Mouse (Mus musculus) hindbrain, embryonic 12.5 days (tissue): ENCODE data around the gene Yaf2. TPM values are rescaled to one million over a fixed set of nuclear protein-coding genes. Genes with fewer than 3 reads are reported as not detected.
"Not testable (repeated sequence)": the region's sequence is repeated elsewhere in the genome, so short reads cannot be mapped to it uniquely, and the experiment has no call there.

Experiments used
- ATAC-seq: fragments of 200-750 bp; cut with Nextera tagmentation; 2 replicates; pipeline ENCODE4 v1.8.0; 2017; ENCODE audit warnings: moderate TSS enrichment; ENCODE audit not compliant: low FRiP score
- H3K27ac ChIP-seq: fragments of 300-500 bp; sonication (generic); 2 replicates; pipeline ENCODE4 v1.5.1; 2016; ENCODE audit warnings: mild to moderate bottlenecking
- H3K27me3 ChIP-seq: fragments of 300-500 bp; sonication (generic); 2 replicates; pipeline ENCODE4 v1.6.1; 2016; ENCODE audit warnings: mild to moderate bottlenecking
- H3K36me3 ChIP-seq: fragments of 300-500 bp; sonication (generic); 2 replicates; pipeline ENCODE4 v1.6.1; 2016; ENCODE audit warnings: mild to moderate bottlenecking
- H3K4me1 ChIP-seq: fragments of 300-500 bp; sonication (generic); 2 replicates; pipeline ENCODE4 v1.6.1; 2016
- H3K4me2 ChIP-seq: fragments of 300-500 bp; sonication (generic); replicated peaks from 2 replicates; pipeline ENCODE4 v1.6.1; 2016; ENCODE audit warnings: mild to moderate bottlenecking
- H3K4me3 ChIP-seq: fragments of 300-500 bp; sonication (generic); 2 replicates; pipeline ENCODE4 v1.5.1; 2016; ENCODE audit warnings: mild to moderate bottlenecking
- H3K9ac ChIP-seq: fragments of 300-500 bp; sonication (generic); 2 replicates; pipeline ENCODE4 v1.6.1; 2016; ENCODE audit warnings: mild to moderate bottlenecking, moderate library complexity
- H3K9me3 ChIP-seq: fragments of 300-500 bp; sonication (generic); replicated peaks from 2 replicates; pipeline ENCODE4 v1.6.1; 2016; ENCODE audit warnings: mild to moderate bottlenecking
- WGBS: fragments of 180-500 bp; shearing (Covaris S2); methylation state at CpG from one replicate; pipeline ENCODE4 v1.1.7; 2016; 5-methylcytosine and 5-hydroxymethylcytosine counted together
- polyA plus RNA-seq: library from polyadenylated mRNA; unstranded; fragments of >200 nt; fragmentation: Nextera tagmentation; extraction: Ambion mirVana; gene quantifications from 2 replicates; pipeline ENCODE4 v1.2.1, GENCODE M21; 2016

Gene Yaf2
- polyA plus RNA-seq, 1 experiment from 2014 or later = 98.1 TPM

- H3K27ac ChIP-seq = no peak overlapping the region
- peaks cover 8% of the 10 kb centered on the region for H3K4me1 ChIP-seq
- H3K4me3 ChIP-seq = no peak overlapping the region
- 69% methylated on average over 2 of the region's 2 CpGs for WGBS
- H3K9ac ChIP-seq = no peak overlapping the region
- ATAC-seq = no peak
- no peaks in the 10 kb centered on the region for H3K9me3 ChIP-seq
- no peaks in the 10 kb centered on the region for H3K27me3 ChIP-seq
- H3K4me2 ChIP-seq = no peak overlapping the region
- H3K36me3 ChIP-seq = peaks cover 10% of the 10 kb centered on the region; the same call in 1 of the 2 replicates
Observed at GRCm38 (mm10) chr15:93265728-93266127, 71.0 kb downstream of the Yaf2 start.

GRCm38 (mm10) chr15:93265231-93265630 is 71.5 kb downstream of the Yaf2 start:
- Histone ChIP-seq H3K36me3 (peaks cover 10% of the 10 kb centered on the region; the same call in 1 of the 2 replicates), H3K27me3 (no peaks in the 10 kb centered on the region), H3K4me1 (peaks cover 8% of the 10 kb centered on the region), H3K27ac (no peak overlapping the region), H3K4me3 (no peak overlapping the region), H3K9ac (no peak overlapping the region), H3K4me2 (no peak overlapping the region), H3K9me3 (no peaks in the 10 kb centered on the region)
- no peak for ATAC-seq
- WGBS = 82% methylated on average over 3 of the region's 3 CpGs

GRCm38 (mm10) chr15:93264221-93264620 is 72.5 kb downstream of the Yaf2 start:
- Histone ChIP-seq H3K4me2 (no peak overlapping the region), H3K4me3 (no peak overlapping the region), H3K9ac (no peak overlapping the region), H3K27ac (no peak overlapping the region), H3K27me3 (no peaks in the 10 kb centered on the region), H3K9me3 (no peaks in the 10 kb centered on the region), H3K36me3 (peaks cover 7% of the 10 kb centered on the region; the same call in 1 of the 2 replicates), H3K4me1 (peaks cover 8% of the 10 kb centered on the region)
- ATAC-seq = no peak
- WGBS = 87% methylated on average over 3 of the region's 3 CpGs

- Histone ChIP-seq H3K9ac (no peak overlapping the region), H3K36me3 (peaks cover 9% of the 10 kb centered on the region; the same call in 1 of the 2 replicates), H3K4me2 (no peak overlapping the region), H3K27ac (no peak overlapping the region), H3K4me1 (peaks cover 8% of the 10 kb centered on the region), H3K4me3 (no peak overlapping the region), H3K9me3 (no peaks in the 10 kb centered on the region), H3K27me3 (no peaks in the 10 kb centered on the region)
- 93% methylated on average over 7 of the region's 7 CpGs for WGBS
- ATAC-seq = no peak
Observed at GRCm38 (mm10) chr15:93263566-93263965, 73.2 kb downstream of the Yaf2 start.

- Histone ChIP-seq H3K4me2 (no peak overlapping the region), H3K9ac (no peak overlapping the region), H3K4me3 (no peak overlapping the region), H3K9me3 (no peaks in the 10 kb centered on the region), H3K27ac (no peak overlapping the region), H3K27me3 (no peaks in the 10 kb centered on the region), H3K36me3 (peaks cover 14% of the 10 kb centered on the region; the same call in 1 of the 2 replicates), H3K4me1 (peaks cover 8% of the 10 kb centered on the region)
- ATAC-seq = no peak
- 71% methylated on average over 5 of the region's 5 CpGs for WGBS
Observed at GRCm38 (mm10) chr15:93262818-93263217, 73.9 kb downstream of the Yaf2 start.

- Histone ChIP-seq H3K4me3 (no peak overlapping the region), H3K9me3 (no peaks in the 10 kb centered on the region), H3K4me1 (peaks cover 5% of the 10 kb centered on the region), H3K36me3 (peaks cover 17% of the 10 kb centered on the region; the same call in 1 of the 2 replicates), H3K4me2 (no peak overlapping the region), H3K27me3 (no peaks in the 10 kb centered on the region), H3K27ac (no peak overlapping the region), H3K9ac (no peak overlapping the region)
- ATAC-seq = no peak
- WGBS = 90% methylated on average over 5 of the region's 5 CpGs
Observed at GRCm38 (mm10) chr15:93262274-93262673, 74.5 kb downstream of the Yaf2 start.

- 76% methylated on average over 8 of the region's 8 CpGs for whole genome bisulfite sequencing
- H3K4me2 ChIP-seq = no peak overlapping the region
- no peak for ATAC-seq
- H3K27ac ChIP-seq = no peak overlapping the region
- H3K4me3 ChIP-seq = no peak overlapping the region
- H3K9ac ChIP-seq = no peak overlapping the region
- no peaks in the 10 kb centered on the region for H3K27me3 ChIP-seq
- no peaks in the 10 kb centered on the region for H3K9me3 ChIP-seq
- peaks cover 30% of the 10 kb centered on the region; the same call in 1 of the 2 replicates for H3K36me3 ChIP-seq
- no peaks in the 10 kb centered on the region for H3K4me1 ChIP-seq
Observed at GRCm38 (mm10) chr15:93259933-93260332, 76.8 kb downstream of the Yaf2 start.

GRCm38 (mm10) chr15:93255295-93255694 is 81.4 kb downstream of the Yaf2 start:
- Histone ChIP-seq H3K27ac (no peak overlapping the region), H3K36me3 (peaks cover 29% of the 10 kb centered on the region), H3K4me1 (no peaks in the 10 kb centered on the region; the same call in 1 of the 2 replicates), H3K27me3 (no peaks in the 10 kb centered on the region), H3K9ac (no peak overlapping the region), H3K4me2 (no peak overlapping the region), H3K9me3 (no peaks in the 10 kb centered on the region), H3K4me3 (no peak overlapping the region)
- ATAC-seq = no peak
- 73% methylated on average over 10 of the region's 10 CpGs for WGBS

- peaks cover 30% of the 10 kb centered on the region for H3K36me3 ChIP-seq
- no peaks in the 10 kb centered on the region for H3K27me3 ChIP-seq
Observed at GRCm38 (mm10) chr15:93253172-93253571, 83.6 kb downstream of the Yaf2 start.

GRCm38 (mm10) chr15:93252396-93252795 is 84.3 kb downstream of the Yaf2 start:
- Histone ChIP-seq H3K4me1 (no peaks in the 10 kb centered on the region; the same call in 1 of the 2 replicates), H3K4me3 (no peak overlapping the region), H3K9ac (no peak overlapping the region), H3K27me3 (no peaks in the 10 kb centered on the region), H3K4me2 (no peak overlapping the region), H3K9me3 (no peaks in the 10 kb centered on the region), H3K36me3 (peaks cover 27% of the 10 kb centered on the region), H3K27ac (no peak overlapping the region)
- 80% methylated on average over 6 of the region's 6 CpGs for WGBS
- no peak for ATAC-seq

More at GRCm38 (mm10) chr15:93253172-93253571, 83.6 kb downstream of the Yaf2 start:
- H3K4me1 ChIP-seq = no peaks in the 10 kb centered on the region; the same call in 1 of the 2 replicates
- ATAC-seq = no peak
- H3K4me3 ChIP-seq = no peak overlapping the region
- 84% methylated on average over 8 of the region's 8 CpGs for WGBS
- no peak overlapping the region for H3K9ac ChIP-seq
- H3K4me2 ChIP-seq = no peak overlapping the region
- no peaks in the 10 kb centered on the region for H3K9me3 ChIP-seq
- no peak overlapping the region for H3K27ac ChIP-seq

GRCm38 (mm10) chr15:93251553-93252250 is 85.0 kb downstream of the Yaf2 start:
- 64% methylated on average over 13 of the region's 13 CpGs for WGBS
- no peak for ATAC-seq
- H3K4me3 ChIP-seq = no peak overlapping the region

GRCm38 (mm10) chr15:93243202-93243601 is 93.5 kb downstream of the Yaf2 start:
- 80% methylated on average over 10 of the region's 10 CpGs for WGBS
- H3K27me3 ChIP-seq = no peaks in the 10 kb centered on the region
- no peaks in the 10 kb centered on the region for H3K4me1 ChIP-seq
- H3K4me2 ChIP-seq = no peak overlapping the region
- H3K9ac ChIP-seq = no peak overlapping the region
- H3K27ac ChIP-seq = no peak overlapping the region
- H3K36me3 ChIP-seq = peaks cover 45% of the 10 kb centered on the region
- no peak overlapping the region for H3K4me3 ChIP-seq
- H3K9me3 ChIP-seq = no peaks in the 10 kb centered on the region
- no peak for ATAC-seq

More at GRCm38 (mm10) chr15:93251553-93252250, 85.0 kb downstream of the Yaf2 start:
- Histone ChIP-seq H3K9ac (no peak overlapping the region), H3K9me3 (no peaks in the 10 kb centered on the region), H3K27me3 (no peaks in the 10 kb centered on the region), H3K4me2 (no peak overlapping the region), H3K36me3 (peaks cover 26% of the 10 kb centered on the region), H3K27ac (no peak overlapping the region), H3K4me1 (no peaks in the 10 kb centered on the region; the same call in 1 of the 2 replicates)

GRCm38 (mm10) chr15:93236456-93236855 is 100.3 kb downstream of the Yaf2 start:
- not testable (repeated sequence) for H3K4me3 ChIP-seq, H3K27me3 ChIP-seq, H3K27ac ChIP-seq, H3K4me1 ChIP-seq, H3K4me2 ChIP-seq, H3K9ac ChIP-seq, ATAC-seq
- 88% methylated on average over 10 of the region's 10 CpGs for WGBS
- 0 out of 2 replicates have a peak, but pooled peaks cover 11% of the 10 kb centered on the region for H3K9me3 ChIP-seq
- H3K36me3 ChIP-seq = peaks cover 16% of the 10 kb centered on the region
